Mouse (Mus musculus) heart, embryonic 14.5 days (tissue): ENCODE measurements around the gene Klrb1a. TPM values are rescaled to one million over a fixed set of nuclear protein-coding genes. Genes with fewer than 3 reads are reported as not detected.
"Not testable (repeated sequence)": the region's sequence is repeated elsewhere in the genome, so short reads cannot be mapped to it uniquely, and the experiment has no call there.

Experiments used
- ATAC-seq: fragments of 200-750 bp; cut with Nextera tagmentation; 2 replicates; pipeline ENCODE4 v1.8.0; 2017; ENCODE audit warnings: low read depth, moderate TSS enrichment; ENCODE audit not compliant: insufficient number of reproducible peaks, insufficient read depth, low FRiP score
- H3K27ac ChIP-seq, 2 experiments: fragments of 200-500 bp in 1 of 2; fragments of 300-500 bp in 1 of 2; sonication (generic) in 1 of 2; replicated peaks in 1 of 2; 2 replicates each; pipeline ENCODE4 v1.5.1; 2012 to 2014; ENCODE audit warnings: low read depth in 2 of 2, low read length in 2 of 2, control low read depth in 1 of 2, mild to moderate bottlenecking in 1 of 2, mixed read lengths in 1 of 2; ENCODE audit not compliant: control insufficient read depth in 1 of 2, insufficient read depth in 1 of 2
- H3K27me3 ChIP-seq: fragments of 300-500 bp; sonication (generic); 2 replicates; pipeline ENCODE4 v1.6.1; 2014; ENCODE audit warnings: mild to moderate bottlenecking, low read length, control low read depth; ENCODE audit not compliant: control insufficient read depth, insufficient read depth
- H3K36me3 ChIP-seq: fragments of 300-500 bp; sonication (generic); 2 replicates; pipeline ENCODE4 v1.6.1; 2014; ENCODE audit warnings: mild to moderate bottlenecking, control low read depth, low read length, mixed read lengths; ENCODE audit not compliant: control insufficient read depth, insufficient read depth
- H3K4me1 ChIP-seq, 2 experiments: fragments of 200-500 bp in 1 of 2; fragments of 300-500 bp in 1 of 2; sonication (generic) in 1 of 2; 2 replicates each; pipeline ENCODE4 v1.6.1; 2012 to 2014; ENCODE audit warnings: low read length in 2 of 2, control low read depth in 1 of 2, mixed read lengths in 1 of 2; ENCODE audit not compliant: control insufficient read depth in 2 of 2, insufficient read depth in 2 of 2
- H3K4me2 ChIP-seq: fragments of 300-500 bp; sonication (generic); 2 replicates; pipeline ENCODE4 v1.6.1; 2014; ENCODE audit warnings: mild to moderate bottlenecking, low read length
- H3K4me3 ChIP-seq, 2 experiments: fragments of 200-500 bp in 1 of 2; fragments of 300-500 bp in 1 of 2; sonication (generic) in 1 of 2; 2 replicates each; pipeline ENCODE4 v1.5.1; 2012 to 2014; ENCODE audit warnings: low read length in 2 of 2, mild to moderate bottlenecking in 2 of 2, control low read depth in 1 of 2, low read depth in 1 of 2, moderate library complexity in 1 of 2; ENCODE audit not compliant: control insufficient read depth in 1 of 2, insufficient read depth in 1 of 2
- H3K9ac ChIP-seq: fragments of 300-500 bp; sonication (generic); 2 replicates; pipeline ENCODE4 v1.6.1; 2014; ENCODE audit warnings: mild to moderate bottlenecking, low read length
- H3K9me3 ChIP-seq: fragments of 300-500 bp; sonication (generic); 2 replicates; pipeline ENCODE4 v1.6.1; 2016; ENCODE audit warnings: low read length, control low read depth; ENCODE audit not compliant: control insufficient read depth
- WGBS: fragments of 180-500 bp; shearing (Covaris S2); extraction: QIAGEN DNeasy Blood & Tissue Kit; methylation state at CpG from one replicate; pipeline ENCODE4 v1.1.7; 2014; 5-methylcytosine and 5-hydroxymethylcytosine counted together
- polyA plus RNA-seq: library from polyadenylated mRNA; unstranded; fragments of >200 nt; fragmentation: Nextera tagmentation; extraction: Ambion mirVana; gene quantifications from 2 replicates; pipeline ENCODE4 v1.2.1, GENCODE M21; 2014

Klrb1a gene
- polyA plus RNA-seq, 1 experiment from 2014 or later = not detected

DNA sequence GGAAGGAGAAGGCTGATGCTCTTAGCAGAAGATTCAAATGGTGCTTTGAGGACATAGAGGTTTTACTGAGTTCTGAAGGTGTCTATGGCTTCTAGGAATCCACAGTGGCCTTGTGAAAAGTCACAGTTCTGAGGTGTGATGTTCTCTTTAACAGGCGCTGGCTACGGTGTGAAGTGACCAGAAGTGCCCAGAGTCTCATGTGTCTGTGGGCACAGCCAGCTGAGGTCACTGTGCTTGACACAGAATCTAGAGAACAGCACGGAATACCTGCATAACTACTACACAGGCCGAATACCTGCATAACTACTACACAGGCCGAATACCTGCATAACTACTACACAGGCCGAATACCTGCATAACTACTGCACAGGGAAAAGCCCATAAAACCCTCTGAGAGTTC lies 1.9 kb upstream of the Klrb1a start:
- not testable (repeated sequence) for ATAC-seq, H3K9ac ChIP-seq
- 82% methylated on average over 6 of the region's 6 CpGs for WGBS

DNA sequence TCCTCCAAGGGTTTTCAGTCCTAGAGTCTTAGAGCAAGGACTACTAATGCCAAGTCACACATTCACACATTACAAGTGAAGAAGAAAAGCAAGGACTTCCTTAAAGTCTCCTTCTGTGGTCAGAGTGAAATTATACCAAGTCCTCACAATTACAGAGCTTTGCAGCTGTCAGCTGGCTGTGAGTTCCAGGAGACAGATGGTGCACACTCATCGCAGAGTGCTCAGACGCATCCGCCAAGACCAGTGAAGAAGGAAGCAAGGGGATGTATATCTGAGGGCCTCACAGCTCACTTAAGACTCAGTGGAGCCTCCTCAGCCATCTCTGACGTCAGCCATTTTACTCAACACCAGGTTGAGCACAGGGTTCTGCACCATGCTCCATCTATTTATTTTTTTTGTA lies 1.1 kb upstream of the Klrb1a start:
- no peak for ATAC-seq
- Histone ChIP-seq H3K4me1 (no peaks in the 10 kb centered on the region), H3K4me2 (no peak overlapping the region), H3K27ac (no peak overlapping the region), H3K27me3 (no peaks in the 10 kb centered on the region), H3K4me3 (no peak overlapping the region), H3K36me3 (no peaks in the 10 kb centered on the region), H3K9me3 (no peaks in the 10 kb centered on the region), H3K9ac (no peak overlapping the region)
- WGBS = 74% methylated on average over 4 of the region's 4 CpGs

More for the DNA sequence above, 1.9 kb upstream of the Klrb1a start:
- not testable (repeated sequence) for H3K4me3 ChIP-seq, H3K4me1 ChIP-seq, H3K27me3 ChIP-seq, H3K27ac ChIP-seq, H3K4me2 ChIP-seq, H3K36me3 ChIP-seq, H3K9me3 ChIP-seq

DNA sequence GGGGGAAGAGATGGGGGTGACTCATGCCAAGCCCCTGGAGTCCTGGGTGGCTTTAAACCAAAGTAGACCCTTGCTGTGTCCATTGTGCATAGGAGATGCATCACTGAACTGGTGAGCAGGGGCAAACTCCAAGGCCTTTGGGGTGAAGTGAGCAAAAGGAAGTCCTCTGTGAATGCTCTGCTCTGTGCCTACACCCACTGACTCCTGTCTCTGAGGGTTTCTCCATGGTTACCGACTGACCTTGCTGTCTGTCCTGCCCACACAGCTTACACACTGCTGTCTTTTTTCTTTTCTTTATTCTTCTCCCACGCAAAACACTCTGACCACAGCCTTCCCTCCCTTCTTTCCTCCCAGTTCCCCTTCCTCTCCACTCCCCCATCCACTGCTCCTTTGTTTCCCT lies 600 bp downstream of the Klrb1a start:
- Histone ChIP-seq H3K4me2 (no peak overlapping the region), H3K4me1 (no peaks in the 10 kb centered on the region), H3K9ac (no peak overlapping the region), H3K36me3 (no peaks in the 10 kb centered on the region), H3K4me3 (no peak overlapping the region), H3K27me3 (no peaks in the 10 kb centered on the region), H3K9me3 (no peaks in the 10 kb centered on the region), H3K27ac (no peak overlapping the region)
- 61% methylated on average over 2 of the region's 2 CpGs for WGBS
- ATAC-seq = no peak

DNA sequence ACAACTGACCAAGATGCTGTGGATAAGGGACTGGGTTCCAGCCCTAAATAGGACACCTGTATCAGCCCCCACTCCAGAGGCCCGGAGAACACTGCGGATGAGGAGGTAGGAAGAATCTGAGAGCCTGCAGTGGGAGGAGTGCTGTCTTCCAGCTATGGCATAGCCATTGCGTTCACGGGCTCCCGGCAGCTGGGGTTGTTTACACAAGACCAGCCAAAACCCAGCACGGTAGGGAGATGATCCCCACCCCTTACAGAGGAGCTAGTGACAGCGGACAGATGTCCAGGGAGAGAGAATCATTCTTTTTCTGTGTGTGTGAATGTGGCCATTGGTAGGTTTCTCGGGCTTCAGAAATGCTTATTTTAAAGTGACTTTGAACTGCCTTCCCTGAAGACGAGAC lies 17.0 kb downstream of the Klrb1a start:
- H3K36me3 ChIP-seq = no peaks in the 10 kb centered on the region
- H3K4me3 ChIP-seq = no peak overlapping the region
- no peaks in the 10 kb centered on the region for H3K4me1 ChIP-seq
- H3K27ac ChIP-seq = no peak overlapping the region
- WGBS = 50% methylated on average over 9 of the region's 9 CpGs
- ATAC-seq = no peak
- H3K27me3 ChIP-seq = no peaks in the 10 kb centered on the region
- H3K9ac ChIP-seq = no peak overlapping the region
- no peaks in the 10 kb centered on the region for H3K9me3 ChIP-seq
- H3K4me2 ChIP-seq = no peak overlapping the region

DNA sequence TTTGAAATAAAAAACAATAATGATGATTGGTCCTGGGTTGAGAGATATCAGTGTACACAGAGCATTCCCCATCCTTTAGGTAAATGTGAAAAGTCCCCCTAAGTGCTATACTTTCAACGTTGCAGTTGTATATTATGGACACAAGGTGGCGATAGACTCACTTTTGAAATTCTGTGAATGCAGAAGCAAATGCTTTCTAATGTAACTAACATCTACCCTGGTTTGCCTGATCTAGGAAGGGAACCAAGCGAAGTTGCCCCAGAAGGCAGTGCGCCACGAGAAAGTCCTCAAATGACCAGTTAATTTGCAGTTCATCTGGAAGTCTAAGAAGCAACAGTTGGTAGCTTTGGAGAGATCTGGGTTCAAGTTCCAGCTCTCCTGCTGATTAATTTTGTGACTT lies 18.8 kb downstream of the Klrb1a start:
- no peak for ATAC-seq
- no peak overlapping the region for H3K27ac ChIP-seq
- H3K9ac ChIP-seq = no peak overlapping the region
- H3K36me3 ChIP-seq = no peaks in the 10 kb centered on the region
- H3K4me1 ChIP-seq = no peaks in the 10 kb centered on the region
- no peak overlapping the region for H3K4me2 ChIP-seq
- WGBS = 30% methylated on average over 5 of the region's 5 CpGs
- no peak overlapping the region for H3K4me3 ChIP-seq
- no peaks in the 10 kb centered on the region for H3K27me3 ChIP-seq
- H3K9me3 ChIP-seq = no peaks in the 10 kb centered on the region

DNA sequence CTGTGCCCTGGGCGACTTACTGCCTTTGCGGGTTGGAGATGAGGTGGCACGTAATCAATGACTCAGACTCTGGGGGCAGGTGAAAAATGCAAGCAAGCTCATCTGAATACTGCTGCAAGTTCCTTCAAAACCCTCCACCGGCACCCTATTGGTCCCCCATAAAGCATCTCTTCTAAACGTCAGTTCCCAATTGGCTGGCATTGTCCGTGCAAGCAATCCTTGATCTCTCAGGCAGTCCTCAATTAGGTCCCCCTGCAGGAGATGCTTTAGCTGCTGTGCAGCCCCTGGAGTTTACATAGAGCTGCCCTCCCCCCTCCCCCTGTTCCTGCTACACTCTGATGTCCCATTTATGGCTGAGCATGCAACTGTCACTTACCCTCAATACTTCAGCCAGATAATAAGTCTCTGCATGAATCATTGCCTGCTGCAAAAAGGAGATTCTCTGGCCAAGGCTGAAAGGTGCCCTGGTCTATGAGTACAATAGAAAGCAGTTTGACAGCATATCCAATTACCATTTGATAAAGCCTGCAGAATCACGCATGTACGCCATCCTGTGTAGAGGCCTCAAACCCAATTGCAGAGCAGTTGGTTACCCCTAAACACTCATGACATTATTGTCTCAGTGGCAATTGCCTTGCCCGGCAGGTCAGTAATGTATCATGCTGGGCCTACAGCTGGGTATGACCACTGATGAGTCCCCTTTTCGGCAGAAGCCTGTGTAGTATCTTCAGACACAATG lies 20.7 kb downstream of the Klrb1a start:
- Histone ChIP-seq H3K4me3 (no peak overlapping the region), H3K27ac (no peak overlapping the region), H3K36me3 (no peaks in the 10 kb centered on the region), H3K4me2 (no peak overlapping the region), H3K4me1 (no peaks in the 10 kb centered on the region), H3K9ac (no peak overlapping the region), H3K9me3 (no peaks in the 10 kb centered on the region), H3K27me3 (no peaks in the 10 kb centered on the region)
- no peak for ATAC-seq
- 58% methylated on average over 10 of the region's 10 CpGs for WGBS

DNA sequence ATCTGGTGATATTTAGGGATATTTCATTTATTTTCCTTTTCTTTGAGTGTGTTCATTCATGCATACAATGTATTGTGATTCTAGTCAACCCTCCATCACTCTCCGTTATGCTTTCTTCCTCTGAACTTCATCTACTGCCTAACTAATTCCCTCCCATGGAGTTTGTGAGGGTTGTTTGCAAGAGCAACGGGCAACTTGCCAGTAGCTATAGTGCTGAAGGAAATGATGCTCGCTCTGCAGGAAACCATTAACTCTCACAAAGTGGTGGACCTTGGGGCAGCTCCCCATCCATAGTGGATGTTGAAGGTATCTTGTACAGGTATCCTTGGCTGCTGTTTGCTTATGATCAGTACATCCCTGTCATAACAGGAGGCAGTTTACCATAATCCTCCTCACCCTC lies 21.3 kb downstream of the Klrb1a start:
- H3K27me3 ChIP-seq = no peaks in the 10 kb centered on the region
- no peak overlapping the region for H3K9ac ChIP-seq
- ATAC-seq = no peak
- no peak overlapping the region for H3K4me2 ChIP-seq
- no peaks in the 10 kb centered on the region for H3K4me1 ChIP-seq
- H3K36me3 ChIP-seq = no peaks in the 10 kb centered on the region
- 44% methylated on average over 3 of the region's 3 CpGs for WGBS
- no peaks in the 10 kb centered on the region for H3K9me3 ChIP-seq
- no peak overlapping the region for H3K27ac ChIP-seq
- H3K4me3 ChIP-seq = no peak overlapping the region

DNA sequence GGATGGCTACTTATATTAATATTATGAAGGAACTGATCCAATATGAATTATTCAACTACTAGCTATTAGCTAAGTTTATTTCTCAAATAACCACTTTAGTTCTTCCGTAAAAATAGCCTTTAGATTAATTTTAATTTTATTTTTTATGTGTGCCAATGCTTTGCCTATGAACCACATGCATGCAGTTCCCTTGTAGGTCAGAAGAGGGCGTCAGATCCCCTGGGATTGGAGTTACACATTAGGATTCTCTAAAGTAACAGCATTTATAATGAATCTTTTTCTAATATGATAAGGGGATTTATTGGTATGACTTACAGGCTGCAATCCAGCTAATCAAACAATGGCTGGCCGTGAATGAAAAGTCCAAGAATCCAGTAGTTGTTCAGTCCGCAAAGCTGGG lies 23.8 kb downstream of the Klrb1a start:
- Histone ChIP-seq H3K4me2 (no peak overlapping the region), H3K36me3 (no peaks in the 10 kb centered on the region), H3K9me3 (no peaks in the 10 kb centered on the region), H3K27ac (no peak overlapping the region), H3K27me3 (no peaks in the 10 kb centered on the region), H3K4me1 (no peaks in the 10 kb centered on the region), H3K9ac (no peak overlapping the region), H3K4me3 (no peak overlapping the region)
- ATAC-seq = no peak
- 57% methylated on average over 4 of the region's 4 CpGs for WGBS
